Mouse (Mus musculus): Measurements from ENCODE around the gene Kcnk6. TPM values are rescaled to one million over a fixed set of nuclear protein-coding genes. Genes with fewer than 3 reads are reported as not detected.

The Kcnk6 gene
- polyA plus RNA-seq, 1 experiment from 2014 or later, result 5.2 TPM

- Histone ChIP-seq H3K27ac (peak overlapping the region; percentile 79; the same call in 1 of the 2 replicates), H3K9ac (no peak overlapping the region), H3K4me1 (peaks cover 13% of the 10 kb centered on the region), H3K27me3 (no peaks in the 10 kb centered on the region), H3K9me3 (no peaks in the 10 kb centered on the region), H3K4me3 (peak overlapping the region; percentile 73), H3K36me3 (peaks cover 20% of the 10 kb centered on the region), H3K4me2 (peak overlapping the region; percentile 45)
- WGBS, result 39% methylated on average over 5 of the region's 5 CpGs
- ATAC-seq (ENCODE audit: insufficient number of reproducible peaks, low FRiP score, low TSS enrichment, low read depth), result no peak
Observed at GRCm38 (mm10) chr7:29180854-29181236, 51.5 kb downstream of the Kcnk6 start.

- ATAC-seq (ENCODE audit: insufficient number of reproducible peaks, low FRiP score, low TSS enrichment, low read depth), result peak; percentile 93
- peak within 1 kb of the TSS; percentile 79 for H3K27ac ChIP-seq
Observed at GRCm38 (mm10) chr7:29180077-29180853, 52.0 kb downstream of the Kcnk6 start, which contains the start of gene Psmd8. Gene Psmd8, minus strand, starts transcription at chr7:29180701.

GRCm38 (mm10) chr7:29179323-29179722 lies 53.0 kb downstream of the Kcnk6 start:
- 34% methylated on average over 7 of the region's 7 CpGs for WGBS
- peaks cover 35% of the 10 kb centered on the region for H3K36me3 ChIP-seq
- peaks cover 6% of the 10 kb centered on the region for H3K27me3 ChIP-seq
- ATAC-seq (ENCODE audit: insufficient number of reproducible peaks, low FRiP score, low TSS enrichment, low read depth), result no peak
- H3K9ac ChIP-seq, result peak overlapping the region; percentile 61; the same call in 1 of the 2 replicates
- peaks cover 13% of the 10 kb centered on the region for H3K4me1 ChIP-seq
- H3K4me3 ChIP-seq, result peak overlapping the region; percentile 73
- H3K4me2 ChIP-seq, result peak overlapping the region; percentile 69
- no peaks in the 10 kb centered on the region for H3K9me3 ChIP-seq
- no peak overlapping the region for H3K27ac ChIP-seq

More at GRCm38 (mm10) chr7:29180077-29180853, 52.0 kb downstream of the Kcnk6 start, which contains the start of gene Psmd8:
- H3K36me3 ChIP-seq, result peaks cover 25% of the 10 kb centered on the region
- peak within 1 kb of the TSS; percentile 73 for H3K4me3 ChIP-seq
- H3K9me3 ChIP-seq, result no peaks in the 10 kb centered on the region
- H3K4me1 ChIP-seq, result peaks cover 13% of the 10 kb centered on the region
- H3K27me3 ChIP-seq, result no peaks in the 10 kb centered on the region
- H3K4me2 ChIP-seq, result peak within 1 kb of the TSS; percentile 69
- under 1% methylated on average over 62 of the region's 62 CpGs for WGBS
- H3K9ac ChIP-seq, result peak within 1 kb of the TSS; percentile 61

DNA sequence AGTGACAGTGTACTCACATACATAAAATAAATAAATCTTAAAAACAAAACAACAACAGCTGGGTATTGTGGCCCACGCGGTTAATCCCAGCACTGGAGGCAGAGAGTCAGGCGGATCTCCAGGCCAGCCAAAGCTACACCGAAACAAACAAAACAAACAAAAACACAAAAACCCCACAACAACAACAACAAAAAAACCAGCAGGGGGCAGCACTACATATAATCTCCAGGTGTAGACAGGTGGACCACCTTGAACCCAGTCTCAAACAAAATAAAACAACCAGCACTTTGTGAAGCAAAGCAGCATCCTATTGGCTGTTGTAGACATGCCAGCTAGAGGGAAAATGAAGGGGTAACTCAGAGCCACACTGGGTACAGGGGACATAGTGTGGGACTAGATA lies 54.2 kb downstream of the Kcnk6 start:
- Histone ChIP-seq H3K27me3 (peaks cover 17% of the 10 kb centered on the region), H3K4me3 (no peak overlapping the region), H3K4me2 (no peak overlapping the region), H3K9ac (no peak overlapping the region), H3K36me3 (peaks cover 47% of the 10 kb centered on the region), H3K9me3 (no peaks in the 10 kb centered on the region), H3K4me1 (peaks cover 13% of the 10 kb centered on the region), H3K27ac (no peak overlapping the region)
- ATAC-seq (ENCODE audit: insufficient number of reproducible peaks, low FRiP score, low TSS enrichment, low read depth), result no peak
- WGBS, result 88% methylated on average over 4 of the region's 4 CpGs

- Histone ChIP-seq H3K27me3 (peaks cover 43% of the 10 kb centered on the region), H3K36me3 (peaks cover 48% of the 10 kb centered on the region), H3K4me1 (peaks cover 48% of the 10 kb centered on the region), H3K27ac (no peak overlapping the region), H3K9me3 (no peaks in the 10 kb centered on the region), H3K4me3 (no peak overlapping the region), H3K4me2 (no peak overlapping the region), H3K9ac (no peak overlapping the region)
- 42% methylated on average over 32 of the region's 32 CpGs for WGBS
- no peak for ATAC-seq (ENCODE audit: insufficient number of reproducible peaks, low FRiP score, low TSS enrichment, low read depth)
Observed at GRCm38 (mm10) chr7:29172390-29173016, 59.8 kb downstream of the Kcnk6 start.

Other genes starting within 250 kb of the Kcnk6 start
- gene Ryr1, start 107.3 kb downstream of the Kcnk6 start, polyA plus RNA-seq (2015; fragmentation: Nextera tagmentation; extraction: Ambion mirVana), result 5.1 and 10.8 TPM in 2 replicates
- gene Rasgrp4, start 97.7 kb downstream of the Kcnk6 start, polyA plus RNA-seq (2015; fragmentation: Nextera tagmentation; extraction: Ambion mirVana), result 0.84 and 1.1 TPM in 2 replicates
- 19.7 and 22.1 TPM in 2 replicates for gene Fam98c, start 76.3 kb downstream of the Kcnk6 start, polyA plus RNA-seq (2015; fragmentation: Nextera tagmentation; extraction: Ambion mirVana)
- 1.3 TPM in 2 replicates for gene Ggn, start 62.3 kb downstream of the Kcnk6 start, polyA plus RNA-seq (2015; fragmentation: Nextera tagmentation; extraction: Ambion mirVana)
- 2.4 and 3.1 TPM in 2 replicates for gene Spred3, start 62.1 kb downstream of the Kcnk6 start, polyA plus RNA-seq (2015; fragmentation: Nextera tagmentation; extraction: Ambion mirVana)
- gene Psmd8, start 51.8 kb downstream of the Kcnk6 start, polyA plus RNA-seq (2015; fragmentation: Nextera tagmentation; extraction: Ambion mirVana), result 254 and 271 TPM in 2 replicates
- gene Catsperg1, start 18.5 kb downstream of the Kcnk6 start, polyA plus RNA-seq (2015; fragmentation: Nextera tagmentation; extraction: Ambion mirVana), result 1.2 TPM in 2 replicates
- gene Yif1b, start 5.8 kb upstream of the Kcnk6 start, polyA plus RNA-seq (2015; fragmentation: Nextera tagmentation; extraction: Ambion mirVana), result 137 and 141 TPM in 2 replicates
- 13.0 and 14.2 TPM in 2 replicates for gene 2200002D01Rik, start 16.0 kb upstream of the Kcnk6 start, polyA plus RNA-seq (2015; fragmentation: Nextera tagmentation; extraction: Ambion mirVana)
- 187 and 194 TPM in 2 replicates for gene Spint2, start 49.4 kb upstream of the Kcnk6 start, polyA plus RNA-seq (2015; fragmentation: Nextera tagmentation; extraction: Ambion mirVana)
- 15.5 and 16.9 TPM in 2 replicates for gene Ppp1r14a, start 56.8 kb upstream of the Kcnk6 start, polyA plus RNA-seq (2015; fragmentation: Nextera tagmentation; extraction: Ambion mirVana)
- gene Dpf1, start 71.4 kb upstream of the Kcnk6 start, polyA plus RNA-seq (2015; fragmentation: Nextera tagmentation; extraction: Ambion mirVana), result 13.1 and 15.9 TPM in 2 replicates